Mouse (Mus musculus) hindbrain, embryonic 15.5 days (tissue): ENCODE measurements around the gene Hspbap1. TPM values are rescaled to one million over a fixed set of nuclear protein-coding genes. Genes with fewer than 3 reads are reported as not detected.

Experiments
- ATAC-seq: fragments of 200-750 bp; cut with Nextera tagmentation; 2 replicates; pipeline ENCODE4 v1.8.0; 2017; ENCODE audit warnings: low read depth, moderate number of reproducible peaks, moderate TSS enrichment; ENCODE audit not compliant: low FRiP score
- H3K27ac ChIP-seq: fragments of 300-500 bp; sonication (generic); replicated peaks from 2 replicates; pipeline ENCODE4 v1.5.1; 2015; ENCODE audit warnings: mild to moderate bottlenecking, inconsistent platforms
- H3K27me3 ChIP-seq: fragments of 300-500 bp; sonication (generic); 2 replicates; pipeline ENCODE4 v1.6.1; 2015; ENCODE audit warnings: control low read depth, inconsistent platforms
- H3K36me3 ChIP-seq: fragments of 300-500 bp; sonication (generic); 2 replicates; pipeline ENCODE4 v1.6.1; 2015; ENCODE audit warnings: control low read depth, inconsistent platforms
- H3K4me1 ChIP-seq: fragments of 300-500 bp; sonication (generic); replicated peaks from 2 replicates; pipeline ENCODE4 v1.6.1; 2015; ENCODE audit warnings: control low read depth, inconsistent platforms
- H3K4me2 ChIP-seq: fragments of 300-500 bp; sonication (generic); 2 replicates; pipeline ENCODE4 v1.6.1; 2015; ENCODE audit warnings: moderate library complexity, mild to moderate bottlenecking, inconsistent platforms
- H3K4me3 ChIP-seq: fragments of 300-500 bp; sonication (generic); 2 replicates; pipeline ENCODE4 v1.5.1; 2015; ENCODE audit warnings: mild to moderate bottlenecking, inconsistent platforms
- H3K9ac ChIP-seq: fragments of 300-500 bp; sonication (generic); 2 replicates; pipeline ENCODE4 v1.6.1; 2015; ENCODE audit warnings: inconsistent platforms
- H3K9me3 ChIP-seq: fragments of 300-500 bp; sonication (generic); 2 replicates; pipeline ENCODE4 v1.6.1; 2016; ENCODE audit warnings: control low read depth, inconsistent platforms
- WGBS: fragments of 180-500 bp; shearing (Covaris S2); methylation state at CpG from one replicate; pipeline ENCODE4 v1.1.7; 2015; 5-methylcytosine and 5-hydroxymethylcytosine counted together
- polyA plus RNA-seq: library from polyadenylated mRNA; unstranded; fragments of >200 nt; fragmentation: Nextera tagmentation; extraction: Ambion mirVana; gene quantifications from 2 replicates; pipeline ENCODE4 v1.2.1, GENCODE M21; 2015

Hspbap1 gene
- polyA plus RNA-seq, 1 experiment from 2014 or later: 14.5 TPM

- Histone ChIP-seq H3K4me1 (no peaks in the 10 kb centered on the region), H3K9me3 (no peaks in the 10 kb centered on the region), H3K4me2 (no peak overlapping the region), H3K27me3 (no peaks in the 10 kb centered on the region), H3K27ac (no peak overlapping the region), H3K9ac (no peak overlapping the region), H3K4me3 (no peak overlapping the region), H3K36me3 (no peaks in the 10 kb centered on the region)
- ATAC-seq: no peak
- 83% methylated on average over 13 of the region's 13 CpGs for WGBS
These were observed 12.5 kb downstream of the Hspbap1 start for GRCm38 (mm10) chr16:35782451-35783206.

- H3K27me3 ChIP-seq: no peaks in the 10 kb centered on the region
- no peak overlapping the region for H3K9ac ChIP-seq
- H3K4me1 ChIP-seq: no peaks in the 10 kb centered on the region
- no peaks in the 10 kb centered on the region for H3K36me3 ChIP-seq
- no peak overlapping the region for H3K4me2 ChIP-seq
- ATAC-seq: no peak
- H3K9me3 ChIP-seq: no peaks in the 10 kb centered on the region
- 88% methylated on average over 3 of the region's 3 CpGs for WGBS
- H3K27ac ChIP-seq: no peak overlapping the region
- H3K4me3 ChIP-seq: no peak overlapping the region
These were observed 13.0 kb downstream of the Hspbap1 start for GRCm38 (mm10) chr16:35783207-35783573.

GRCm38 (mm10) chr16:35784134-35784725 is 14.1 kb downstream of the Hspbap1 start:
- Histone ChIP-seq H3K4me2 (no peak overlapping the region), H3K36me3 (0 out of 2 replicates have a peak, but pooled peaks cover 6% of the 10 kb centered on the region), H3K27me3 (no peaks in the 10 kb centered on the region), H3K27ac (no peak overlapping the region), H3K9me3 (no peaks in the 10 kb centered on the region), H3K4me3 (no peak overlapping the region), H3K9ac (no peak overlapping the region), H3K4me1 (no peaks in the 10 kb centered on the region)
- WGBS: 86% methylated on average over 7 of the region's 7 CpGs
- ATAC-seq: no peak

DNA sequence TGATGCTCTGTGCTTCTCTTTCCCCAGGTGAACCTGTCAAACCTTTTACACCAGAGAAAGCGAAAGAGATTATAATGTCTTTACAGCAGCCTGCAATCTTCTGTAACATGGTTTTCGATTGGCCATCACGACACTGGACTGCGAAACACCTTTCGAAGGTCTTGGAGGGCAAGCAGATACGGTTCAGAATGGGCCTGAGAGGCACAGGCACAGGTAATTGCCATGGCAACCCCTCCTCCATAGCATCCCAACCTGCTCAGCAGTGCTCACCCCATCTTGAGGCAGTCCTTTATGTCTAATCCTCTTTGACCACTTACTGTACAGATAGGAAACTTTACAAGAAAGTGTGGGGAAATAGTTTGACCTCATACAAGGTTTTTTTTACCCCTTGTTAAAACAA is 17.0 kb downstream of the Hspbap1 start:
- Histone ChIP-seq H3K4me2 (no peak overlapping the region), H3K27ac (no peak overlapping the region), H3K4me3 (no peak overlapping the region), H3K27me3 (no peaks in the 10 kb centered on the region), H3K36me3 (peaks cover 10% of the 10 kb centered on the region; the same call in 1 of the 2 replicates), H3K9me3 (no peaks in the 10 kb centered on the region), H3K9ac (no peak overlapping the region), H3K4me1 (no peaks in the 10 kb centered on the region)
- 76% methylated on average over 6 of the region's 6 CpGs for WGBS
- no peak for ATAC-seq

GRCm38 (mm10) chr16:35787568-35788189 is 17.5 kb downstream of the Hspbap1 start:
- H3K4me1 ChIP-seq: no peaks in the 10 kb centered on the region
- no peak overlapping the region for H3K4me3 ChIP-seq
- peaks cover 10% of the 10 kb centered on the region; the same call in 1 of the 2 replicates for H3K36me3 ChIP-seq
- H3K9ac ChIP-seq: no peak overlapping the region
- WGBS: 42% methylated on average over 8 of the region's 8 CpGs
- H3K27ac ChIP-seq: no peak overlapping the region
- no peaks in the 10 kb centered on the region for H3K27me3 ChIP-seq
- no peak for ATAC-seq
- H3K4me2 ChIP-seq: no peak overlapping the region
- H3K9me3 ChIP-seq: no peaks in the 10 kb centered on the region

DNA sequence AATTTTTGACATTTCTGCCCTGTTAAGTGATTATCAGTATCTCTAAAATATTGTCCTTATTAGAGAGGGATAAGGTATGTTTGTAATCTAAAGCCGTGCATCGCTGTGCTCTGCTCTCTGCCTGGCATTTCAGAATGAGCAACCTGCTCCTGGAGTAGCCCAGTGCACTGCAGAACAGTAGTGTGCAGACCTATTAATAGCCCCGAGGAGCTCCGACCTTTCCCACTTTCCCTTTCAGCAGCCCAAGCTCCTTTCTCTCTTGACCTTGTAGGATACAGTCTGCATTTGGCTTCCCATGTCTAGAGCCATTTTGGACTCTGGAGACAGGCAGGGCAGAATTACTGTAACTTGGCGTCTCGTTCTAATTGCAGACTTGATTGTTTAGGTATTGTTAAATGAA is 18.2 kb downstream of the Hspbap1 start:
- ATAC-seq: no peak
- no peak overlapping the region for H3K27ac ChIP-seq

GRCm38 (mm10) chr16:35791962-35792521 is 21.9 kb downstream of the Hspbap1 start:
- Histone ChIP-seq H3K9ac (no peak overlapping the region), H3K4me3 (no peak overlapping the region), H3K27me3 (no peaks in the 10 kb centered on the region), H3K4me2 (no peak overlapping the region), H3K27ac (no peak overlapping the region), H3K9me3 (no peaks in the 10 kb centered on the region), H3K4me1 (no peaks in the 10 kb centered on the region), H3K36me3 (peaks cover 10% of the 10 kb centered on the region; the same call in 1 of the 2 replicates)
- 77% methylated on average over 6 of the region's 6 CpGs for WGBS
- ATAC-seq: no peak

More for the DNA sequence above, 18.2 kb downstream of the Hspbap1 start:
- Histone ChIP-seq H3K9ac (no peak overlapping the region), H3K4me1 (no peaks in the 10 kb centered on the region), H3K27me3 (no peaks in the 10 kb centered on the region), H3K4me3 (no peak overlapping the region), H3K9me3 (no peaks in the 10 kb centered on the region), H3K4me2 (no peak overlapping the region), H3K36me3 (peaks cover 10% of the 10 kb centered on the region; the same call in 1 of the 2 replicates)
- 88% methylated on average over 6 of the region's 6 CpGs for WGBS

- no peak overlapping the region for H3K4me3 ChIP-seq
- no peak overlapping the region for H3K27ac ChIP-seq
- H3K9ac ChIP-seq: no peak overlapping the region
- 96% methylated on average over 7 of the region's 7 CpGs for WGBS
- no peaks in the 10 kb centered on the region for H3K4me1 ChIP-seq
- no peaks in the 10 kb centered on the region for H3K9me3 ChIP-seq
- ATAC-seq: no peak
- no peak overlapping the region for H3K4me2 ChIP-seq
- H3K36me3 ChIP-seq: peaks cover 10% of the 10 kb centered on the region; the same call in 1 of the 2 replicates
- no peaks in the 10 kb centered on the region for H3K27me3 ChIP-seq
These were observed 32.0 kb downstream of the Hspbap1 start for GRCm38 (mm10) chr16:35802163-35802562.

DNA sequence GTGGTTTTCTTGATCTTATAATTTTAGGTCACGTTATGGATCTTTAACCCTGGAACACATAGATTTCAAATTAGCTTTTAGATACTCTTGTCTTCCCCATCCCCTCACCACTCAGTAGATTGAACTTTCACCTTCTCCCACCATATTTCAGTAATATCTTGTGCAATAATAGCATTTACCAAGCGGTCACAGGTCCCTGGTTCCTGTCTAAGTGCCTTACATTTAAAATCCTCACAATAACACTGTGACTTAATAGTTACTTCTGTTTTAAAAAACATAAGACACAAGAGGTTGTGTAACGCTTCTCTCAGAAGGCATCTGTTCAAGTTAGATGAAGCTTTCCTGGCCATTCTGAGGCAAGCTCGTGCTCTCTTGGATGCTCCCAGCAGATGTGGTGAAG is 33.5 kb downstream of the Hspbap1 start:
- ATAC-seq: no peak
- Histone ChIP-seq H3K9ac (no peak overlapping the region), H3K9me3 (no peaks in the 10 kb centered on the region), H3K27ac (no peak overlapping the region), H3K4me2 (no peak overlapping the region), H3K4me1 (no peaks in the 10 kb centered on the region), H3K36me3 (peaks cover 5% of the 10 kb centered on the region; the same call in 1 of the 2 replicates), H3K4me3 (no peak overlapping the region), H3K27me3 (no peaks in the 10 kb centered on the region)
- 93% methylated on average over 4 of the region's 4 CpGs for WGBS

GRCm38 (mm10) chr16:35806973-35807662 is 36.9 kb downstream of the Hspbap1 start:
- Histone ChIP-seq H3K4me2 (no peak overlapping the region), H3K9me3 (no peaks in the 10 kb centered on the region), H3K27me3 (no peaks in the 10 kb centered on the region), H3K36me3 (no peaks in the 10 kb centered on the region), H3K9ac (no peak overlapping the region), H3K4me1 (no peaks in the 10 kb centered on the region), H3K4me3 (no peak overlapping the region), H3K27ac (no peak overlapping the region)
- no peak for ATAC-seq
- 84% methylated on average over 6 of the region's 6 CpGs for WGBS

- Histone ChIP-seq H3K9ac (no peak overlapping the region), H3K36me3 (no peaks in the 10 kb centered on the region), H3K9me3 (no peaks in the 10 kb centered on the region), H3K27me3 (no peaks in the 10 kb centered on the region), H3K27ac (no peak overlapping the region), H3K4me1 (no peaks in the 10 kb centered on the region), H3K4me2 (no peak overlapping the region), H3K4me3 (no peak overlapping the region)
- WGBS: 73% methylated on average over 4 of the region's 4 CpGs
- ATAC-seq: no peak
These were observed 37.5 kb downstream of the Hspbap1 start for GRCm38 (mm10) chr16:35807663-35807992.

DNA sequence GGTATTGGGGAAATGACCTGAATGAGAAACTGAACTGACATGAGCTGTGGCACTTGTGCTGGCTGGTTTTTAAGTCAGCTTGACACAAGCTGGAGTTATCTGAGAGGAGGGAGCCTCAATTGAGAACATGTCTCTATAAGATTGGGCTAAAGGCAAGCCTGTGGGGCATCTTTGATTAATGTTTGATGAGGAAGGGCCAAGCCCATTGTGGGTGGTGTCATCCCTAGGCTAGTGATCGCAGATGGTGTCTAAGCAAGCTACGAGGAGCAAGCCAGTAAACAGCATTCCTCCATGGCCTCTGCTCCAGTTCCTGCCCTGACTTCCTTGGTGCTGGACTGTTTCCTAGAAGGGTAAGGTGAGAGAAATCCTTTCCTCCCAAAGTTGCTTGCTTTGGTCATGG is 38.7 kb downstream of the Hspbap1 start:
- Histone ChIP-seq H3K4me3 (no peak overlapping the region), H3K9me3 (no peaks in the 10 kb centered on the region), H3K9ac (no peak overlapping the region), H3K4me1 (no peaks in the 10 kb centered on the region), H3K4me2 (no peak overlapping the region), H3K27me3 (no peaks in the 10 kb centered on the region), H3K36me3 (no peaks in the 10 kb centered on the region), H3K27ac (no peak overlapping the region)
- 92% methylated on average over 2 of the region's 2 CpGs for WGBS
- ATAC-seq: no peak
